Mouse (Mus musculus): ENCODE results near the gene Duox1.

DNA sequence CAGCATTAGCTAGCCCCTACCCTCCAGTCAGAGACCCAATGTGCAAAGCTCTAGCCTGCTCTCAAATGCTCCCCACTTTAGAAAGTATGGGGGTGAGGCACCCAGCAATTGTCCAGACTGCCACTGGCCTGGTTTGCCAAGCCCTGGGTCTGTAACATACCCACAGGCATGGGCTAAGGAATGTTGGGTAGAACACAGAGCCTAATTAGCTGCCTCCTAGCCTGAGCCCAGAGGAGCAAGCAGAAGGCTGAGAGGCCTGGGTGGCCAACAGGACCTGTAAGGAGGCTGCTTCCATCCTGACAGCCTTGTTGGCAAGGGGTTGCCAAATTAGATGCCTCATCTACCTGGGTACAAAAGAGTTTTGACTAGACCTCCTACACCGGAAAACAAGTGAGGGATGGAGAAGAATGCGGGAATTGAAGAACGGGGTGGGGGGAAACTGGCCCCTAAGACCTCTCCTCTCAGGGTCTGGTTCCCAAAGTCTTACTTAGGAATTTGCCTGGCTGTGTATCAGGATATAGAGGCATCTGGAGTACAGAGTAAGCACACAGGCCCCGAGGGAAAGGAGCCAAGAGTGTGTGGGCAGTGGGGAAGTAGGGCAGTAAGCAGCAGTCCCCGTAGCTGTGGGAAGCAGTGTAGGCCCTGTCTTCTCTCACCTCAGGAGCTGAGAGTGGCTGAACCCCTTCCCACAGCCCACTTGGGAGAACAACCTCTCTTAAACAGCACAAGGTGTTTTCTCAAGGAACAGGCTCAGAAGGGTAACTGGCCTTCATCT lies 35.9 kb downstream of the Duox1 start:
- TF ChIP-seq CTCF (IDR thresholded peaks at IDR 0.05; ENCODE audit: low read depth, low read length): no peak
- TF ChIP-seq POLR2A (IDR thresholded peaks at IDR 0.05; ENCODE audit: insufficient read depth, low read length): no peak

All from ES-Bruce4 (cell line).